Mouse (Mus musculus): ENCODE data around the gene Naa30. TPM values are rescaled to one million over a fixed set of nuclear protein-coding genes. Genes with fewer than 3 reads are reported as not detected.
A peak's percentile ranks its signal among the peaks of the same experiment; 100 is the strongest.

Naa30 gene
- 10.8 and 11.1 TPM in 2 replicates for polyA plus RNA-seq (2015; fragmentation: Nextera tagmentation; extraction: Ambion mirVana)

DNA sequence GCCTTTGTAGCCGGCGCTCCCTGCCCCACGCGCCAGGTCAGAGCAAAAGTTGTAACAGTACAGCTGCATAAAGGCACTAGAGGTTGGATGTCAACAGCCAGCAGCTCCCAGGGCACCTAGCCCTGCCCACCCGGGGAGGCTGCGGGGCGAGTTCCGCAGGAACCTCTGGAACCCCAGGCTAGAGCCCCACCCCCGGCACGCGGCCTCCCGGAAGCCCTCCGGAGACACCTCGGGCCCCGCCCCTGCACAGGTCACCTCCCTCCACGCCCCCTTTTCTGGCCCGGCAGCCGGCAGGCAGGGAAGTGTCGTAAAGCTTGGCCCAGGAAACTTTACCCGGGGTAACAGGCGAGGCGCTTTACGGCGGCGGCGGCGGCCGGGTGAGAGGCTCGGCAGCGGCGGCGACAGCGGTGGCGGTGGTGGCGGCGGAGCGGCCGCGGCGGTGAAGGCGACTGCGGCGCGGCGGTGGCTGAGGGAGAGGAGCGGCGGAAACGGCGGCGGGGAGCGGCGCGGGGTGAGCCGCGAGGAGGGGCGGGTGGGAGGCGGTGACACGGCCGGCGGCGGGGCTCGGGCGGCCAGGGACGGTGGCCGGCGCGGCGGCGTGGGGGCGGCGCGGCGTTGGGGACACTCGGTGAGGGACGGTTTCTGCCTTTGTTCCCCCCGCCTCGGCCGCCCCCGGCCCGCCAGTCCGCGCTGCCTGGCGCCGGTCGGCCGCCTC, at the start of gene Naa30:
Gene Naa30 (plus strand): TSS at position 360 of the 715 bp plus-strand sequence.
- WGBS: under 1% methylated on average over 38 of the region's 86 CpGs
- Histone ChIP-seq H3K9ac (peak within 1 kb of the TSS; percentile 70), H3K4me1 (replicated peaks) (peaks cover 10% of the 10 kb centered on the region), H3K27me3 (replicated peaks) (no peaks in the 10 kb centered on the region), H3K27ac (peak within 1 kb of the TSS; percentile 82), H3K9me3 (no peaks in the 10 kb centered on the region), H3K4me3 (replicated peaks) (peak within 1 kb of the TSS; percentile 80), H3K36me3 (no peaks in the 10 kb centered on the region), H3K4me2 (replicated peaks) (peak within 1 kb of the TSS; percentile 75)
- ATAC-seq: peak; percentile 94

DNA sequence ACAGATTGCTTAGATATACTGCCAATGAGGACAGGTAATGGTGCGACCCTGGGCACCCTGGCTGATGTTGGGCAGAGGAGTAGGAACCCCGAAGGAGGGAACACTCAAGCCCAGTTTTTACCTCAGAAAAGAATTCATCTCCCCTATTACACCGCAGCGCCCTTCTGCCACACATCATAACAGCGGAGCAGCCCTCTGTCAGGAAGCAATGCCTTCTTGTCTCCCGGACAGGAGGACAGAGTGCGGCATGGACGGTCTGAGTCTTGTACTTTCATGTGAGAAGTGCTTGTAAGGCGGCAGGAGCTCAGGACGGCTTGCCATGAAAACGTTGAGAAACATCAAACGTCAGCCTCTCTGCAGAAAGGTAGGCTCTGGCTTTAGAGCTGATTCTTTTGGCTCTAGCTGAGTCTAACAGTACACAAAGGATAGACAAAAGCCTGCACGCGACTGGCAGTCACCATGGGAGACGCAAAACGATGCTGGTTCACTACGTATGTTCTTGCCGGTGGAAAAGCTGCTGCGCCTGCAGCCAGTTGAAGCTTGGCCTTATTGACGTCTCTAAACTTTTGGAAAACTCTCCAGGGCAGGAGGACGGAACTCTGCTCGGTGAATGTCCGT, 44.8 kb upstream of the Naa30 start:
- H3K9me3 ChIP-seq: no peaks in the 10 kb centered on the region
- H3K27ac ChIP-seq: no peak overlapping the region
- H3K4me1 ChIP-seq (replicated peaks): no peaks in the 10 kb centered on the region
- H3K4me2 ChIP-seq (replicated peaks): no peak overlapping the region
- WGBS: 78% methylated on average over 23 of the region's 23 CpGs
- no peak overlapping the region for H3K9ac ChIP-seq
- H3K4me3 ChIP-seq (replicated peaks): no peak overlapping the region
- no peaks in the 10 kb centered on the region for H3K36me3 ChIP-seq
- ATAC-seq: no peak
- no peaks in the 10 kb centered on the region for H3K27me3 ChIP-seq (replicated peaks)

DNA sequence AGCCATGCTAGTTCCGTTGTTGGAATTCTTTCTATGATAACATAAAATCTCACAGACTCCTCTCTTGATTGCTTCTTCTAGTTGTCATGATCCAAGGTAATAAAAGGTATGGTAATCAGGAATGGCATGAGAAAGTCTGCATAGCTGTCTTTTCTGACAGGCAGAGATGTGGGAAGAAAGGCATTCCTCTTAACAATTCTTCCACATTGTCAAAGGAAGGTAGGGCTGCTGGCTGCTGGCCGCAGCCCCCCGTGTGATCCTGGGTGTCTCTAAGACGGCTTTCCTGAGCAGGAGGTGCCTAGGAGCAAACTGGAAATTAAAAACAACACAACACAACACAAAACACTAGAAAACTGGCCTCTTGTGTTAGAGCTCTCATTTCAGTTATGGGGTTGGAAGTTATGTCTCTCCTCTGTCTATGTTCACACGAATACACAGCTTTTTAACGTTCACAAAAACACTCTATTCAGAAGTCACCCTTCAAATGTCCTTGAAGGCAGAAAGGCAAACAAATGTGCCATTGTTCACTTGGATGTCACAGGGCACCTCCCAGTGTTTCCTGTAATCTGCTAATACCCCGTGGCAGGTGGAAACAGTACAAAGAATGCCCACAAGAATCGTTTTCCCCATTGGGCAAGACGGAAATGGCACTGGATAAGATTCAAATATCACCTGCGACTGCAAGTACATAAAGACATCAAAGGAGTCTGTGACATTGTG, 43.3 kb upstream of the Naa30 start:
- Histone ChIP-seq H3K4me2 (replicated peaks) (no peak overlapping the region), H3K36me3 (no peaks in the 10 kb centered on the region), H3K9me3 (no peaks in the 10 kb centered on the region), H3K4me3 (replicated peaks) (no peak overlapping the region), H3K27me3 (replicated peaks) (no peaks in the 10 kb centered on the region), H3K27ac (no peak overlapping the region), H3K9ac (no peak overlapping the region), H3K4me1 (replicated peaks) (no peaks in the 10 kb centered on the region)
- no peak for ATAC-seq
- 67% methylated on average over 10 of the region's 10 CpGs for WGBS

DNA sequence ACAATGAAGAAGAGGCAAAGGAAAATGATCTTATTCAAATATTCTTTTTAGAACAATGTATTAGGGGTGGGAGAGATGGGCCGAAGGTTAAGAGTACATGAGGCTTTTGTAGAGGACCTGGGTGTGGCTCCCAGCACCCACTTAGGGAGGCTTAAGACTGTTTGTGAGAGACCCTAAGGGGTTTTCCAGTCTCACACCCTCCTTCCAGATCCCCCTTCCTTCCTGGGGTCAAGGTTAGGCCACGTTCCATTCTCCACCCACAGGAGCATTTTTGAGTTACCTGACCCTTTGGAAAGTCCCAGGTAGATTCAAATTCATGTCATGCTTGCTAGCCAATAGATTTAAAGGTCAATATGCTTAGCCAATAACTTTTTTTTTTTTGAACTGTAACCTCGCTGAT, 39.6 kb upstream of the Naa30 start:
- 88% methylated on average over 3 of the region's 3 CpGs for WGBS
- H3K9me3 ChIP-seq: no peaks in the 10 kb centered on the region
- no peak overlapping the region for H3K4me3 ChIP-seq (replicated peaks)
- H3K4me2 ChIP-seq (replicated peaks): no peak overlapping the region
- no peaks in the 10 kb centered on the region for H3K27me3 ChIP-seq (replicated peaks)
- no peak overlapping the region for H3K27ac ChIP-seq
- no peak overlapping the region for H3K9ac ChIP-seq
- no peaks in the 10 kb centered on the region for H3K36me3 ChIP-seq
- no peaks in the 10 kb centered on the region for H3K4me1 ChIP-seq (replicated peaks)
- ATAC-seq: no peak

DNA sequence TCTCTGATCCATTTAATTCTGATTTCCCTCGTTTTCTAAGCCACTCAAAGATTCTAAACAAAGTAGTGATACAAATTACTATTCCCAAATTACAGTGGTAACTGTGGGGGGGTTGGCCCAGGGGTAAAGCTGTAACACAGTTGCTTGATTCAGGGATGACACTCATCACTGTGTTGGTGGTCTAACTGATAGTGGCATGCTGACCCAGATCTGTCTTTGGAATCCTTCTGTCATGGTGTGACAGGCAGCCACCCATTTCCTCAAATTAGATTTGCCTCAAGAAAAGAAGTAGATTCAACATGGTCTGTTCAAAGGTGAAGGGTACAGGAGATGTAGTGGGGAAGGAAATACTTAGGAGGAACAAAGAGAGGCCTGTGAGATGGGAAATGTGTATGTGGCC, 33.9 kb upstream of the Naa30 start:
- H3K36me3 ChIP-seq: no peaks in the 10 kb centered on the region
- H3K4me2 ChIP-seq (replicated peaks): no peak overlapping the region
- ATAC-seq: no peak
- no peaks in the 10 kb centered on the region for H3K4me1 ChIP-seq (replicated peaks)
- 55% methylated on average over 1 of the region's 1 CpGs for WGBS
- H3K27ac ChIP-seq: no peak overlapping the region
- H3K9me3 ChIP-seq: no peaks in the 10 kb centered on the region
- H3K9ac ChIP-seq: no peak overlapping the region
- no peak overlapping the region for H3K4me3 ChIP-seq (replicated peaks)
- no peaks in the 10 kb centered on the region for H3K27me3 ChIP-seq (replicated peaks)

DNA sequence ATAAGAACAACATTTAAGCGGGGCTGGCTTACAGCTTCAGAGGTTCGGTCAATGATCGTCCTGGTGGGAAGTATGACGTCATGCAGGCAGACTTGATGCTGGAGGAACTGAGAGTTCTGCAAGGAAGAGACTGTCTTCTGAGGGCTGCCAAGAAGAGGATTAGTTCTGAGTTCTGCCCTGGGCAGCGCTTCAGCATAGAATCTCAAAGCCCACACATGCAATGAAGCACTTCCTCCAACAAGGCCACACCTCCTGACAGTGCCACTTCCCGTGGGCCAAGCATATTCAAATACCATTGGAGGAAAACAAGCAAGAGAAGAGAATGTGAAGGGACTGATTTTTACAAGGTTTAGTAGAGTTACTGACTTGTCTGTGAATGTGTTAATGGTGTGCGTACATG, 31.3 kb upstream of the Naa30 start:
- 87% methylated on average over 7 of the region's 7 CpGs for WGBS
- ATAC-seq: no peak
- Histone ChIP-seq H3K4me2 (replicated peaks) (no peak overlapping the region), H3K4me1 (replicated peaks) (no peaks in the 10 kb centered on the region), H3K36me3 (no peaks in the 10 kb centered on the region), H3K27me3 (replicated peaks) (no peaks in the 10 kb centered on the region), H3K9me3 (no peaks in the 10 kb centered on the region), H3K9ac (no peak overlapping the region), H3K4me3 (replicated peaks) (no peak overlapping the region), H3K27ac (no peak overlapping the region)

DNA sequence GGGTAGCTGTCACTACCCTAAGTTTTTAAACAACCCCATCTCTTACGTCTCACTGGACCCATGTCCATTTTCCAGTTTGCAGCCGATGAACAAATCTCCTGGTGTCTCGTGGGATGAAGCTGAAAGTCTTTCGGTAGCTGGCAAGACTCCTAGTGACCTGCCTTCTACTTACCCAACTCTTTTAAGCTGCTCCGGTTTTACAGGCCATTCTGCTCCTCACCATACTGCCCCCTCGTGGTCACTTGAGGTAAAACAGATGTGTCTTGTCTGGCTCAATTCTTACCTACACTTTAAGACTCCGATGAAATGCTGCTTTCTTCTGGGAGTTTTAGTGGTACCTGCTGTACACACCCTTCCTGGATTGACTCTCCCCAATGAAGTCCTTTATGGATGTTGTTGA, 18.2 kb upstream of the Naa30 start:
- ATAC-seq: no peak
- no peaks in the 10 kb centered on the region for H3K27me3 ChIP-seq (replicated peaks)
- H3K36me3 ChIP-seq: no peaks in the 10 kb centered on the region
- no peak overlapping the region for H3K4me3 ChIP-seq (replicated peaks)
- H3K9me3 ChIP-seq: no peaks in the 10 kb centered on the region
- H3K9ac ChIP-seq: no peak overlapping the region
- H3K4me1 ChIP-seq (replicated peaks): no peaks in the 10 kb centered on the region
- WGBS: 41% methylated on average over 7 of the region's 7 CpGs
- no peak overlapping the region for H3K4me2 ChIP-seq (replicated peaks)
- H3K27ac ChIP-seq: no peak overlapping the region

DNA sequence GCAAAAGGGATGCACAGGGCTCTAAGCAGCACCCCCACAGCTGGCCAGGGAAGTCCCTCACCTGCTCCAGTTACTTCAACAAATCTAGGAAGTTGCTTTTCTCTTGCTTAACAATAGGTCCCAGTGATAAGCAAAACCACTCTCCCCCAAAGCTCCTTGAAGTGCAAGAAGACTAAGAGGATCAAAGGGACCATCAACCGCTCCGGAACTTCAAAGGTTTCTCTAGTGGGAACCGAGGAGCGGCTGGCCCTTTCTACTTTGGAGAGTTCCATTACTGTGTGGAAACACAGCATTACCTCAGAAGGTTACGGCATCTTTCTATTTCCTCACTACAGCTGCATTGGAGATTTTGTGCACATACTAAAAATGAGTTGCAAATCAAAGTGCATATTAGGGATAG, 16.5 kb upstream of the Naa30 start:
- no peak for ATAC-seq
- H3K27me3 ChIP-seq (replicated peaks): no peaks in the 10 kb centered on the region
- no peaks in the 10 kb centered on the region for H3K9me3 ChIP-seq
- no peak overlapping the region for H3K27ac ChIP-seq
- no peak overlapping the region for H3K4me3 ChIP-seq (replicated peaks)
- H3K4me1 ChIP-seq (replicated peaks): no peaks in the 10 kb centered on the region
- no peak overlapping the region for H3K4me2 ChIP-seq (replicated peaks)
- 35% methylated on average over 5 of the region's 5 CpGs for WGBS
- H3K9ac ChIP-seq: no peak overlapping the region
- no peaks in the 10 kb centered on the region for H3K36me3 ChIP-seq

DNA sequence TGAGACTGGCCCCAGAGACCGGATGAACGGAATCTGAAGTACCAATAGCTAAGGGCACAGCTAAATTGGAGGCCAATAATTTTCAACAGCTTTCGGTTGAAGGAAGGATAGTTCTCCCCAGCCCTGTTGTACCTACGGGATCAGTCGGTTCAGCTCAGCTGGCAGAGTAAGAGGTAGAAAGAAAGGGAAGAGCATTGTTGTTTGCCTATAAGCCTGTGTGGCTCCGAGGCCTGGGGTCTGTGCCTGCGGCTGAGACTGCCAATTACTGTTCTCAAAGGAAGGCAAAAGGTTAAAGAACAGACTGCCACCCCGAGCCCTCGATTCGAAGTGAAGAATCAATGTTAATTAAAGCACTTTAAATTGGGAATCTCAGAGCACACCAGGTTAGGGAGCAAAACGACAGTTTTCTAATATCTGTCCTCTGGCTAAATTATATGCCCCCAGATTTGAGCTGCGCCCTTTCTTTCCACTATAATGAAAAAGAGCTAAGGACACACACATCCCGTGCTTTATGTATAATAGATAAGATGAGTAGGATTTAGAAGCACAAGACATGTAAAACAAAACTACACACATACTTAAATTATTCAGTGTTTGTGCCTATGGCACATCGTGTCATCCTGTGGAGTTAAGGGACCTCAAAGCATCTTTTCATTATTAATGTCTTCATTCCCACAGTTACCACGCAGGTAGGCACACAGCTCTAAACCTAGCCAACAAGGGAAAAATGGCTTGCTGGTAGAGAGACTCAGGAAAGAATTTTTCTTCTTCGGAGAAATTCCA, 13.7 kb upstream of the Naa30 start:
- no peaks in the 10 kb centered on the region for H3K4me1 ChIP-seq (replicated peaks)
- H3K36me3 ChIP-seq: no peaks in the 10 kb centered on the region
- H3K27ac ChIP-seq: no peak overlapping the region
- H3K27me3 ChIP-seq (replicated peaks): no peaks in the 10 kb centered on the region
- ATAC-seq: no peak
- no peak overlapping the region for H3K4me2 ChIP-seq (replicated peaks)
- WGBS: 78% methylated on average over 16 of the region's 16 CpGs
- H3K4me3 ChIP-seq (replicated peaks): no peak overlapping the region
- no peak overlapping the region for H3K9ac ChIP-seq
- no peaks in the 10 kb centered on the region for H3K9me3 ChIP-seq

DNA sequence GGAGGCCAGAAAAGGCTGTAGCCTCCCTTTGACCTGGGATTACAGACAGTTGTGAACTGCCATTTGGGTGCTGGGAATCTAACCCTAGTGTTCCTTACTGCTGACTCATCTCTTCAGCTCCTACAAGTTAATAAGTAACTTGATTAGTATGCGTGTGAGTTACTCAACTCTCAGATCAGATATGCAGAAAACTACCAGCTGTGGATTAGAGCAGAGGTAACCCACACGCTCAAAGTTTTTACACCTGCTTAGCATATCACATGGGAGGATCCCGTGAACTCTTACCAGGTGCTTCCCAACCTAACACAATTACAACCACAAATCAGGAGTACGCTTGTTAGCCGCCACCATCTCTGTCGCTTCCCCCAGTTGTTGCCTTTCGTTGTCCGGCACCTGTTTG, 740 bp upstream of the Naa30 start:
- H3K4me1 ChIP-seq (replicated peaks): peaks cover 10% of the 10 kb centered on the region
- no peaks in the 10 kb centered on the region for H3K9me3 ChIP-seq
- peak overlapping the region; percentile 70 for H3K9ac ChIP-seq
- H3K27ac ChIP-seq: peak overlapping the region; percentile 82
- peak overlapping the region; percentile 75 for H3K4me2 ChIP-seq (replicated peaks)
- no peaks in the 10 kb centered on the region for H3K36me3 ChIP-seq
- H3K4me3 ChIP-seq (replicated peaks): peak overlapping the region; percentile 80
- WGBS: 21% methylated on average over 8 of the region's 8 CpGs
- H3K27me3 ChIP-seq (replicated peaks): no peaks in the 10 kb centered on the region
- ATAC-seq: peak; percentile 71

DNA sequence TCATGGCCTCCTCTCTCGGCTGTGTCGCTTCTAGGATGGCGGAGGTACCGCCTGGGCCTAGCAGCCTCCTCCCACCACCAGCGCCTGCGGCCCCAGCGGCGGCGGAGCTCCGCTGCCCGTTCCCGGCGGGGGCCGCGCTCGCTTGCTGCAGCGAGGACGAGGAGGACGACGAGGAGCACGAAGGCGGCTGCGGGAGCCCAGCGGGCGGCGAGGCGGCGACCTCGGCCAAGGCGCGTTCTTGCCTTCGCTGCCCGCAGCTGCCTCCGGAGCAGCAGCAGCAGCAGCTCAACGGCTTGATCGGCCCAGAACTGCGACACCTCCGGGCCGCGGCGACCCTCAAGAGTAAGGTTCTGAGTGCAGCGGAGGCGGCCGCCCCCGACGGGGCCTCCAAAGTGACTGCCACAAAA, 559 bp downstream of the Naa30 start:
- H3K9me3 ChIP-seq: no peaks in the 10 kb centered on the region
- H3K36me3 ChIP-seq: no peaks in the 10 kb centered on the region
- H3K4me3 ChIP-seq (replicated peaks): peak overlapping the region; percentile 80
- WGBS: under 1% methylated on average over 46 of the region's 46 CpGs
- H3K9ac ChIP-seq: peak overlapping the region; percentile 70
- no peaks in the 10 kb centered on the region for H3K27me3 ChIP-seq (replicated peaks)
- H3K4me1 ChIP-seq (replicated peaks): peaks cover 10% of the 10 kb centered on the region
- ATAC-seq: peak; percentile 74
- peak overlapping the region; percentile 82 for H3K27ac ChIP-seq
- peak overlapping the region; percentile 75 for H3K4me2 ChIP-seq (replicated peaks)
